Mouse (Mus musculus) megakaryocyte, embryonic 14.5 days (primary cell): ENCODE results near the gene Cma1.

Source experiments
- FLI1 ChIP-seq: IDR thresholded peaks from 2 replicates; pipeline ENCODE4 v1.6.1; 2012; ENCODE audit warnings: low read length, inconsistent platforms, mixed read lengths
- GATA1 ChIP-seq: IDR thresholded peaks from 3 replicates; pipeline ENCODE4 v1.6.1; 2012; ENCODE audit warnings: mixed read lengths, low read length, inconsistent platforms, borderline replicate concordance

GRCm38 (mm10) chr14:55918240-55919082 lies 26.0 kb downstream of the Cma1 start:
- TF ChIP-seq GATA1, result no peak
- TF ChIP-seq FLI1, result no peak
